Mouse (Mus musculus): ENCODE measurements around the gene Dnajc8.
"Not testable (repeated sequence)": the region's sequence is repeated elsewhere in the genome, so short reads cannot be mapped to it uniquely, and the experiment has no call there.

Gene Dnajc8

GRCm38 (mm10) chr4:132514555-132515135 lies 20.7 kb upstream of the Dnajc8 start:
- peak; percentile 75 for DNase-seq (ENCODE audit: extremely low spot score, low read depth, low spot score)

DNA sequence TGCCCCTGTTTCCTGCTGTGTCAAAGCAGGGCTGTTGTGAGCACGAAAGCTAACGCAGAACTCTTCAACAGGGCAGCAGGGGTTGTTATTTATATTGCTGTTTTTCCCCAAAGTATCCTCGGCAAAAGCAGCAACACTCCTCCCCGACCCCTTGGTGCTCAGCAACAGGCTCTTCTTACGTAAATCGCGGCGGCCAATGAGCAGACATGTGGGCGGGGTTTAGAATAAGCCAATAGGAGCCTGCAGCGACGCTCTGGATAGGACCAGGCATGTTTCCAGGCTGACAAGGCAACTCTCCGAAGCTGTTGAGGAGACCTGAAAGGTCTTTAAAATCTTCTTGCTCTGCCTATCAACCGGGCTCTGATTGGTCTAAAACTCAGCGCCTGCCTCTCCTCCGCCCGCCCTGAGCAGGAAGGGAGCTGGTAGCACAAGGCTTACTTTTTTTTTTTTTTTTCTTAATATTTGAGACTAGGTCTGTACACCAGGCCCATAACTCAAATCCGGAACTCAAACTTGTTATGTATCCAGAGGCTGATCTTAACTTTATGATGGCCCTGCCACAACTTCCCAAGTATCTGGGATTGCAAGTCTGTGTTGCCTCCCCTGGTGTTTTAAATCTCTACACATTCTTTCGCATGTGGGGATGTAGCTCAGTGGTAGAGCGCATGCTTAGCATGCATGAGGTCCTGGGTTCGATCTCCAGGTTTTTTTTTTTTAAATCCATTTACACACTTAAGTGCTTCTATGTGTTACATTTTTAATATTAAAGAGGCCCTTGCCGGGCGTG lies 19.8 kb upstream of the Dnajc8 start:
- DNase-seq (ENCODE audit: extremely low spot score, low read depth, low spot score) = peak; percentile 88

- DNase-seq (ENCODE audit: extremely low spot score, low read depth, low spot score) = no peak
Observed at GRCm38 (mm10) chr4:132518066-132518465, 17.3 kb upstream of the Dnajc8 start.

GRCm38 (mm10) chr4:132519188-132519587 lies 16.2 kb upstream of the Dnajc8 start:
- no peak for DNase-seq (ENCODE audit: extremely low spot score, low read depth, low spot score)

- DNase-seq (ENCODE audit: extremely low spot score, low read depth, low spot score) = no peak
Observed at GRCm38 (mm10) chr4:132524321-132524741, 11.0 kb upstream of the Dnajc8 start.

GRCm38 (mm10) chr4:132524808-132525207 lies 10.5 kb upstream of the Dnajc8 start:
- DNase-seq (ENCODE audit: extremely low spot score, low read depth, low spot score) = no peak

DNA sequence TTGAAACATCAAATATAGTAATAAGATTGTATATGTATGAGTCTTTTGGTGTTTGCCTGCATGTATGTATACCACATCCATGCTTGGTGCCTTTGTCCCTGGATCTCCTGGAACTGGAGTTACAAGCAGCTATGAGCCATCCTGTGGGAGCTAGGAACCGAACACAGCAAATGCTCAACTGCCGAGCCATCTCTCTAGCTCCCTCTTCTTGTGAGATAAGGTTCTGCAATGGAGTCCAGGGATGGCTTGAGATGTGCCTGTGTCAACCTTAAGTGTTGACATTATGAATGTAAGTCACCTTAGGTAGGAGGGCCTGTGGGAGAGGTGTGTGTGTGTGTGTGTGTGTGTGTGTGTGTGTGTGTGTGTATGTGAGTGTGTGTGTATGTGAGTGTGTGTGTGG lies 8.7 kb upstream of the Dnajc8 start:
- DNase-seq (ENCODE audit: extremely low spot score, low read depth, low spot score) = no peak

GRCm38 (mm10) chr4:132527917-132528522 lies 7.3 kb upstream of the Dnajc8 start:
- no peak for DNase-seq (ENCODE audit: extremely low spot score, low read depth, low spot score)

DNA sequence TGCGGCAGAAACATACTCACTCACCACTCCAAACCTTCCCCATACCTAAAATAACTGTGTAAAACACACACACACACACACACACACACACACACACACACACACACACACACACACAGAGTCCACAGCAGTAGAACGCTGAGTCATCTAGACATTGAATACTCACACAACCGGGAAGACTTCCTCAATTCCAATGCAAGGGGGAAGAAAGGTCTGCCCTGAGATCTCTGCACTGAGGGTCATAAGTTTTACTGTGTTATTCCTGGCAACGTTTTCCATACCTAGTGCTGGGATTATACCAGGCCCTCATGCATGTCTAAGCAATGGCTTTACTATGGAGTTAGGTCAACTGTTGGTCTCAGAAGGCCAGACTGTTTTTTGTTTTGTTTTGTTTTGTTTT lies 6.0 kb upstream of the Dnajc8 start:
- DNase-seq (ENCODE audit: extremely low spot score, low read depth, low spot score) = no peak

- DNase-seq (ENCODE audit: extremely low spot score, low read depth, low spot score) = no peak
Observed at GRCm38 (mm10) chr4:132530033-132530804, 5.1 kb upstream of the Dnajc8 start.

- no peak for DNase-seq (ENCODE audit: extremely low spot score, low read depth, low spot score)
Observed at GRCm38 (mm10) chr4:132532496-132532895, 2.9 kb upstream of the Dnajc8 start.

GRCm38 (mm10) chr4:132532981-132533916 lies 2.1 kb upstream of the Dnajc8 start, which contains the start of gene Atpif1:
Gene Atpif1 (minus strand): TSS chr4:132533659.
- DNase-seq (ENCODE audit: extremely low spot score, low read depth, low spot score) = peak; percentile 72

GRCm38 (mm10) chr4:132539481-132539880 lies 4.1 kb downstream of the Dnajc8 start:
- DNase-seq (ENCODE audit: extremely low spot score, low read depth, low spot score) = no peak

- no peak for DNase-seq (ENCODE audit: extremely low spot score, low read depth, low spot score)
Observed at GRCm38 (mm10) chr4:132541413-132541812, 6.1 kb downstream of the Dnajc8 start.

- no peak for DNase-seq (ENCODE audit: extremely low spot score, low read depth, low spot score)
Observed at GRCm38 (mm10) chr4:132542724-132543123, 7.4 kb downstream of the Dnajc8 start.

DNA sequence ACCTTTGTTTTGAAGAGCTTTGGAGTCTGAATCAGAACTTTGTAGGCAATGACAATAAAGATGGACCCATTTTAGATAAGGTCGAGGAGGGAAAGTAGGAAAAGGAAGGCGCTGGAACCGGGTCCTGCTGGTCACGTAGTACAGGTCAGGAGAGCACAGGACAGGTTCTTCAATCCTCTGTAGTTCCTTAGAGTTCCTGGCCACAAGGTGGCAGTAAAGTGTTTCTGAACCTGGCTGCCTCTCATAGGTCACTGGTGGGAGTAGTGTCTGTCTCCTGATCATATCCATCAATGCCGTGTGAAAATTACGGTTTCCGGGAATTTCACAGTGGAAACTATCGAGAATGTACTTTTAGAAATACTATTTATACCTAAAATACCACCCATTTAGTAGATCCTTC lies 10.5 kb downstream of the Dnajc8 start:
- DNase-seq (ENCODE audit: extremely low spot score, low read depth, low spot score) = peak; percentile 57

DNA sequence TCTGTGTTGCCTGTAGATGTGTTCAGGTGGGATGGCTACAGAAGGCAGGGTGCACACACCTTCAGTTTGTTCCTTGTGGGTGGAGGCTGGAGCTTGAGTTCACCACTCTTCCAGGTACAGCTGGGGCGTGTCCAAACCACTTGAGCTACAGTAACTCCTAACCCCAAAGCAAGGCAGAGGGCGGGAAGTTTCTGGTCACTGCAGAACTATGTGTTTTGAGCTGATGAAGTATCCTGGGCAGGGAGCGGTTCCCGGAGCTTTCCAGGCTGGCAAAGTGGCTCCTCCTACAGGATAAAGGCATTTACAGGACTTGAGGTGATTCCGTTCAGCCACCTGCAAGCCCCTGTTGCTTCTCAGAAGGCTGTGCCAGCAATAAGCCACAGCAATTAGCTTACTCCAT lies 18.9 kb downstream of the Dnajc8 start:
- DNase-seq (ENCODE audit: extremely low spot score, low read depth, low spot score) = no peak

- DNase-seq (ENCODE audit: extremely low spot score, low read depth, low spot score) = no peak
Observed at GRCm38 (mm10) chr4:132554653-132555052, 19.3 kb downstream of the Dnajc8 start.

- DNase-seq (ENCODE audit: extremely low spot score, low read depth, low spot score) = not testable (repeated sequence)
Observed at GRCm38 (mm10) chr4:132555550-132555949, 20.2 kb downstream of the Dnajc8 start.

GRCm38 (mm10) chr4:132563261-132563660 lies 27.9 kb downstream of the Dnajc8 start:
- DNase-seq (ENCODE audit: extremely low spot score, low read depth, low spot score) = no peak
